Mouse (Mus musculus) stomach, postnatal 0 days (tissue): ENCODE data around the gene Glb1. TPM values are rescaled to one million over a fixed set of nuclear protein-coding genes. Genes with fewer than 3 reads are reported as not detected.
A peak's percentile ranks its signal among the peaks of the same experiment; 100 is the strongest.

Experiments used
- ATAC-seq: fragments of 200-750 bp; cut with Nextera tagmentation; 2 replicates; pipeline ENCODE4 v1.8.0; 2017; ENCODE audit not compliant: low FRiP score, low TSS enrichment
- DNase-seq: peaks from one replicate; pipeline ENCODE4 v3.0.0-alpha.2; 2016; ENCODE audit warnings: low spot score
- H3K27ac ChIP-seq: fragments of 300-500 bp; sonication (generic); replicated peaks from 2 replicates; pipeline ENCODE4 v1.5.1; 2014; ENCODE audit warnings: mild to moderate bottlenecking, control low read depth
- H3K27me3 ChIP-seq: fragments of 300-500 bp; sonication (generic); 2 replicates; pipeline ENCODE4 v1.6.1; 2014; ENCODE audit warnings: low read length; ENCODE audit not compliant: control insufficient read depth, insufficient read depth
- H3K36me3 ChIP-seq: fragments of 300-500 bp; sonication (generic); 2 replicates; pipeline ENCODE4 v1.6.1; 2014; ENCODE audit warnings: low read length, mixed read lengths; ENCODE audit not compliant: control insufficient read depth, insufficient read depth
- H3K4me1 ChIP-seq: fragments of 300-500 bp; sonication (generic); replicated peaks from 2 replicates; pipeline ENCODE4 v1.6.1; 2014; ENCODE audit warnings: antibody characterized with exemption; ENCODE audit not compliant: control insufficient read depth, insufficient read depth
- H3K4me2 ChIP-seq: fragments of 300-500 bp; sonication (generic); replicated peaks from 2 replicates; pipeline ENCODE4 v1.6.1; 2014; ENCODE audit warnings: low read depth, mild to moderate bottlenecking, control low read depth, moderate library complexity
- H3K4me3 ChIP-seq: fragments of 300-500 bp; sonication (generic); 2 replicates; pipeline ENCODE4 v1.5.1; 2014; ENCODE audit warnings: low read depth, low read length, control low read depth
- H3K9ac ChIP-seq: fragments of 300-500 bp; sonication (generic); 2 replicates; pipeline ENCODE4 v1.6.1; 2014; ENCODE audit warnings: mild to moderate bottlenecking, low read length, control low read depth, mixed read lengths
- H3K9me3 ChIP-seq: fragments of 300-500 bp; sonication (generic); 2 replicates; pipeline ENCODE4 v1.6.1; 2016; ENCODE audit warnings: low read length; ENCODE audit not compliant: control insufficient read depth
- CTCF ChIP-seq: IDR thresholded peaks from 2 replicates; pipeline ENCODE4 v1.5.1; 2016; ENCODE audit warnings: antibody characterized with exemption, low read depth, mild to moderate bottlenecking, moderate library complexity
- EP300 ChIP-seq: optimal IDR thresholded peaks from 2 replicates; pipeline ENCODE3; 2016; ENCODE audit warnings: antibody characterized with exemption
- WGBS: fragments of 180-500 bp; shearing (Covaris S2); extraction: QIAGEN DNeasy Blood & Tissue Kit; methylation state at CpG from one replicate; pipeline ENCODE4 v1.1.7; 2014; 5-methylcytosine and 5-hydroxymethylcytosine counted together
- polyA plus RNA-seq: library from polyadenylated mRNA; unstranded; fragments of >200 nt; fragmentation: Nextera tagmentation; extraction: Ambion mirVana; gene quantifications from 2 replicates; pipeline ENCODE4 v1.2.1, GENCODE M21; 2015

The Glb1 gene
- polyA plus RNA-seq, 1 experiment from 2014 or later = 28.2 TPM

- no peak for DNase-seq
- ATAC-seq = no peak
- Histone ChIP-seq H3K36me3 (peaks cover 3% of the 10 kb centered on the region; the same call in 1 of the 2 replicates), H3K27ac (no peak overlapping the region), H3K4me3 (no peak overlapping the region), H3K9me3 (no peaks in the 10 kb centered on the region), H3K9ac (no peak overlapping the region), H3K4me1 (no peaks in the 10 kb centered on the region), H3K27me3 (no peaks in the 10 kb centered on the region), H3K4me2 (no peak overlapping the region)
- 74% methylated on average over 10 of the region's 10 CpGs for WGBS
- TF ChIP-seq EP300 = no peak
- no peak for TF ChIP-seq CTCF
These were observed 39.7 kb downstream of the Glb1 start for GRCm38 (mm10) chr9:114440548-114440947.

- peaks cover 3% of the 10 kb centered on the region; the same call in 1 of the 2 replicates for H3K36me3 ChIP-seq
- no peak overlapping the region for H3K4me3 ChIP-seq
- H3K4me2 ChIP-seq = no peak overlapping the region
- no peak for ATAC-seq
- 94% methylated on average over 9 of the region's 9 CpGs for WGBS
- H3K27me3 ChIP-seq = no peaks in the 10 kb centered on the region
- DNase-seq = no peak
- TF ChIP-seq CTCF = no peak
- TF ChIP-seq EP300 = no peak
- no peak overlapping the region for H3K27ac ChIP-seq
- H3K9ac ChIP-seq = no peak overlapping the region
- no peaks in the 10 kb centered on the region for H3K4me1 ChIP-seq
- H3K9me3 ChIP-seq = no peaks in the 10 kb centered on the region
These were observed 41.3 kb downstream of the Glb1 start for GRCm38 (mm10) chr9:114442225-114442624.

GRCm38 (mm10) chr9:114442893-114443292, 42.0 kb downstream of the Glb1 start:
- Histone ChIP-seq H3K4me2 (no peak overlapping the region), H3K9me3 (no peaks in the 10 kb centered on the region), H3K4me3 (no peak overlapping the region), H3K4me1 (no peaks in the 10 kb centered on the region), H3K27ac (no peak overlapping the region), H3K9ac (no peak overlapping the region), H3K27me3 (no peaks in the 10 kb centered on the region), H3K36me3 (peaks cover 3% of the 10 kb centered on the region; the same call in 1 of the 2 replicates)
- WGBS = 81% methylated on average over 9 of the region's 9 CpGs
- DNase-seq (no peak), ATAC-seq (no peak)
- no peak for TF ChIP-seq EP300
- no peak for TF ChIP-seq CTCF

DNA sequence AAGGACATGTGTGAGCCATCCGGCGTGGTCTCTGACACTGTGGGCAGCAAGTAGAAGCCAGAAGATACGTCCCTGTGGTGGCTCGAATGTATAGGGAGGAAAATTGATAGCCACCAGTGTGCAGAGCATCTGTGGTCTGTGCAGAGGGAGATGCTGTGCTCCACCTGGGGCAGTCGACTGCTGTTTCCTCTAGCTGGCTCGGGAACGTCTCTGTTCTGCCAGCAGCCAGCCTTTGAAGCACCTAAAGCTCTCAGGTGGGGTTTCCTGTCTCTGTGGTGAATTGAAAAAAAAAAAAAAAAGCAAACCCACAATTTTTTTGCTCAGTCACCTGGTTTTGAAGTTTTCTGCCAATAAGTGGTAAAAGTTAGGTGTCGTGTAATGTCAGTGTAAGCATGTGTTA, 42.5 kb downstream of the Glb1 start:
- Histone ChIP-seq H3K27me3 (no peaks in the 10 kb centered on the region), H3K9ac (no peak overlapping the region), H3K27ac (no peak overlapping the region), H3K4me3 (no peak overlapping the region), H3K9me3 (no peaks in the 10 kb centered on the region), H3K4me1 (no peaks in the 10 kb centered on the region), H3K4me2 (no peak overlapping the region), H3K36me3 (peaks cover 3% of the 10 kb centered on the region; the same call in 1 of the 2 replicates)
- ATAC-seq = no peak
- WGBS = 92% methylated on average over 8 of the region's 8 CpGs
- no peak for TF ChIP-seq EP300
- TF ChIP-seq CTCF = no peak
- DNase-seq = no peak

DNA sequence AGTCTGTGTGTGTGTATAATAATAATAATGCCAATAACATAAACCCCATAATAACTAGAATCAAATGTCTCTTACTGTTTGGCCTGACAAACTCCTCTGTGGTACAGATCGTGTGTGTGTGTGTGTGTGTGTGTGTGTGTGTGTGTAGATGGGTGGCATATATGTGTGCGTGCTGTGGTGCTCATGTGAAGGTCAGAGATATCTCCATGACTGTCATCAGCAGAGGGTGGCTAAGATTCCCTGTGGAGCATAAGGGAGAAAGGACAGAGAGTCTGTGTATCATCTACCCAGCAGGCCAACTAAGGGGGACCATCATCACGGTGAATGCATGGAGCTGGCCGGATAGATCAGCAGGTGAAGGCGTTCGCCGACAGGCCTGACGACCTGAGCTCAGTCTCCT, 46.0 kb downstream of the Glb1 start:
- ATAC-seq (no peak), DNase-seq (no peak)
- no peaks in the 10 kb centered on the region for H3K27me3 ChIP-seq
- no peaks in the 10 kb centered on the region for H3K9me3 ChIP-seq
- H3K4me1 ChIP-seq = no peaks in the 10 kb centered on the region
- peaks cover 3% of the 10 kb centered on the region; the same call in 1 of the 2 replicates for H3K36me3 ChIP-seq
- no peak overlapping the region for H3K4me3 ChIP-seq
- no peak overlapping the region for H3K9ac ChIP-seq
- H3K27ac ChIP-seq = no peak overlapping the region
- TF ChIP-seq EP300 (no peak), CTCF (no peak)
- 88% methylated on average over 8 of the region's 8 CpGs for WGBS
- no peak overlapping the region for H3K4me2 ChIP-seq

GRCm38 (mm10) chr9:114448700-114449099, 47.8 kb downstream of the Glb1 start:
- Histone ChIP-seq H3K4me2 (no peak overlapping the region), H3K4me1 (no peaks in the 10 kb centered on the region), H3K27ac (no peak overlapping the region), H3K9me3 (no peaks in the 10 kb centered on the region), H3K9ac (no peak overlapping the region), H3K36me3 (no peaks in the 10 kb centered on the region), H3K27me3 (no peaks in the 10 kb centered on the region), H3K4me3 (no peak overlapping the region)
- 79% methylated on average over 5 of the region's 5 CpGs for WGBS
- TF ChIP-seq EP300 = no peak
- no peak for TF ChIP-seq CTCF
- DNase-seq (no peak), ATAC-seq (peak; percentile 24; the same call in 1 of the 2 replicates)
